Mouse (Mus musculus) gastrocnemius, postnatal 14 days (tissue): ENCODE data around the gene Sfxn1. TPM values are rescaled to one million over a fixed set of nuclear protein-coding genes. Genes with fewer than 3 reads are reported as not detected.

Source experiments
- DNase-seq: peaks from one replicate; pipeline ENCODE4 v3.0.0; 2021; ENCODE audit warnings: mixed read lengths
- intact Hi-C: fragments of 180-260 bp; cut with DNase I; formaldehyde crosslinking; loops from one replicate; pipeline ENCODE4 v1.15.1; 2025; ENCODE audit warnings: low total_unique reads
- total RNA-seq, 2 experiments: library from RNA; stranded (reverse); gene quantifications; 2 replicates each; pipeline ENCODE4 v1.2.3; 2021

The Sfxn1 gene
- total RNA-seq, 2 experiments from 2014 or later, result 4.8 to 5.4 TPM

GRCm38 (mm10) chr13:54075416-54075815 is 3.7 kb downstream of the Sfxn1 start:
- intact Hi-C loops, result no loop called here
- DNase-seq, result no peak

GRCm38 (mm10) chr13:54076051-54076450 is 4.4 kb downstream of the Sfxn1 start:
- intact Hi-C loops, result no loop called here
- no peak for DNase-seq

GRCm38 (mm10) chr13:54076762-54077460 is 5.2 kb downstream of the Sfxn1 start:
- intact Hi-C loops, result no loop called here
- DNase-seq, result no peak

- no peak for DNase-seq
- intact Hi-C loops, result no loop called here
Observed at GRCm38 (mm10) chr13:54077470-54078174, 6.0 kb downstream of the Sfxn1 start.

- DNase-seq, result no peak
- intact Hi-C loops, result no loop called here
Observed at GRCm38 (mm10) chr13:54079782-54080759, 8.4 kb downstream of the Sfxn1 start.

GRCm38 (mm10) chr13:54080785-54081184 is 9.1 kb downstream of the Sfxn1 start:
- DNase-seq, result no peak
- intact Hi-C loops, result no loop called here

GRCm38 (mm10) chr13:54082946-54083345 is 11.3 kb downstream of the Sfxn1 start:
- no peak for DNase-seq
- intact Hi-C loops, result no loop called here

GRCm38 (mm10) chr13:54084178-54084577 is 12.5 kb downstream of the Sfxn1 start:
- intact Hi-C loops, result no loop called here
- no peak for DNase-seq

GRCm38 (mm10) chr13:54084826-54085225 is 13.2 kb downstream of the Sfxn1 start:
- intact Hi-C loops, result no loop called here
- DNase-seq, result no peak

GRCm38 (mm10) chr13:54085266-54085665 is 13.6 kb downstream of the Sfxn1 start:
- intact Hi-C loops, result no loop called here
- no peak for DNase-seq

- no peak for DNase-seq
Observed at GRCm38 (mm10) chr13:54091719-54092118, 20.1 kb downstream of the Sfxn1 start.

GRCm38 (mm10) chr13:54094349-54094748 is 22.7 kb downstream of the Sfxn1 start:
- no peak for DNase-seq
- intact Hi-C loops, result no loop called here

More at GRCm38 (mm10) chr13:54091719-54092118, 20.1 kb downstream of the Sfxn1 start:
- intact Hi-C loops, result no loop called here

GRCm38 (mm10) chr13:54094963-54095362 is 23.3 kb downstream of the Sfxn1 start:
- intact Hi-C loops, result no loop called here
- DNase-seq, result no peak

- no peak for DNase-seq
- intact Hi-C loops, result no loop called here
Observed at GRCm38 (mm10) chr13:54095721-54096120, 24.1 kb downstream of the Sfxn1 start.

GRCm38 (mm10) chr13:54097227-54097626 is 25.6 kb downstream of the Sfxn1 start:
- DNase-seq, result no peak
- intact Hi-C loops, result no loop called here

- intact Hi-C loops, result no loop called here
- no peak for DNase-seq
Observed at GRCm38 (mm10) chr13:54097797-54098196, 26.1 kb downstream of the Sfxn1 start.

GRCm38 (mm10) chr13:54101031-54101820 is 29.6 kb downstream of the Sfxn1 start:
- no peak for DNase-seq
- intact Hi-C loops, result no loop called here

GRCm38 (mm10) chr13:54102061-54102460 is 30.4 kb downstream of the Sfxn1 start:
- DNase-seq, result no peak
- intact Hi-C loops, result no loop called here

- intact Hi-C loops, result no loop called here
Observed at GRCm38 (mm10) chr13:54103271-54103670, 31.6 kb downstream of the Sfxn1 start.

More at GRCm38 (mm10) chr13:54103271-54103670, 31.6 kb downstream of the Sfxn1 start:
- no peak for DNase-seq
